Mouse (Mus musculus) adrenal gland, adult 8-10 months (tissue): ENCODE measurements around the gene Nadsyn1. TPM values are rescaled to one million over a fixed set of nuclear protein-coding genes. Genes with fewer than 3 reads are reported as not detected.

Experiments used
- DNase-seq: peaks from one replicate; pipeline ENCODE4 v3.0.0; 2022
- total RNA-seq, 4 experiments: library from RNA; stranded (reverse); gene quantifications; 2 replicates each; pipeline ENCODE4 v1.2.4; 2022

Nadsyn1 gene
- 10 to 100 TPM in 3 of 4 experiments, 1 to 10 TPM in 1; 9.2 to 17.5 (median 14.6) TPM for total RNA-seq

DNA sequence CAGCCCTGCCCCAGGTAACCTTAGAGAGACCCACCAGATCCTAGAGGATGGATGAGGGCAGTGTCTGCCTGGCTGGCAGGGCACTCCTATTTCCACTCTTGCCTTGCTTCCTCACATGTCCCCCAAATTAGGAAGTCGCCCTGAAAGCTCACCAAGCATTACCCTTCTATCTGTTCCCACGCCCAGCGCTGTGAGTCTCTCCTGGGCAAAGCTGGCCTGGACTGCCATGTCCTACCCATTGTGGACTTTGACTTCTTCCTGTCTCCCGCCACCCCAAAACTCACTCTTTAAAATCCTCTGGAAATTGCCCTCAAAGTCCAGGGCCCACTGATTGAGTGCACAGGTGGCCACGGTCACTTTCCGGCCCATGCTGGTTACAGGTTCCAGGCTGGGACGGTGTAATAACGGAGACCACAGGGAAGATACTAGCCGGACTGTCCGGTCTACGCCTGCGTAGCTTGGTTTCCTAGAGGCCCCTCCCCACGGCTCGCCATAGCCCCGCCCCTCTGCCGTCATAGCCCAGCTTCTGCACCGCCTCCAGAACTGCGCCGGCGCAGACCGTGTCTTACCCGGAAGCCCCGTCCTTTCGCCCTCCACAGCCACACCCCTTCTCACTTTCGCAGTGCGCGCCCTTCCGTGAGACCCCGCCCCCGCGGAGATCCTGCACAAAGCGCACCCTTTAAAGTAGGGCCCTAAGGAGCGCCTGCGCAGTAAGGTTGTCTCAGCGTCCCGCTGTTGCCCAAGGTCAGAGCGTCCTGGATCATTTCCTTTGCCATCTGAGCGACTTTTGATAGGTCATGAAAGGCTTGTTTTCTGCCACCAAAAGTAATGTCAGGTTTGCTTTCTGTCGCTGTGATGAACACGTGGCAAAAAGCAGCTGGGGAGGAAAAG lies at the start of gene Nadsyn1, which contains the start of gene Dhcr7:
TSS of gene Nadsyn1 (minus strand) at position 475 of the 891 bp plus-strand sequence.
TSS of gene Dhcr7 (plus strand) at position 771 of the 891 bp plus-strand sequence.
- DNase-seq = peak; percentile 99

DNA sequence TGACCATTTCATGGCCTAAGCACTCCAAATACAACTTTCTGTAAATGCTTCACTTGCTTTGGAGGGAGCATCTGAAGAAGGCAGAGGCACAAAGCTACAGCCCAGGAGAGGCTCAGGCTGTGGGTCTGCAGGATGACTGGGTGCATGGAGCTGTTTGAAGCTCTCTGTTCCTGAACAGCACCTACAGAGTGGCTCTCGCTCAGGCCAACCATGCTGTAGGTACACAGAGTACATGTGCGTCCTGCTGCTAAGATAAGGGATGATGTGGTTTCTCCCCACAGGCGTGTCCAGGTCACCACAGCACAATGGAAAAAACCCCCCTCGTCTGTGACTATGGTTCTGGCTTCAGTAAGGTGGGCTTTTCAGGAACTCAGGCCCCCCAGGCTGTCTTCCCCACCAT lies 46.2 kb upstream of the Nadsyn1 start:
- no peak for DNase-seq

DNA sequence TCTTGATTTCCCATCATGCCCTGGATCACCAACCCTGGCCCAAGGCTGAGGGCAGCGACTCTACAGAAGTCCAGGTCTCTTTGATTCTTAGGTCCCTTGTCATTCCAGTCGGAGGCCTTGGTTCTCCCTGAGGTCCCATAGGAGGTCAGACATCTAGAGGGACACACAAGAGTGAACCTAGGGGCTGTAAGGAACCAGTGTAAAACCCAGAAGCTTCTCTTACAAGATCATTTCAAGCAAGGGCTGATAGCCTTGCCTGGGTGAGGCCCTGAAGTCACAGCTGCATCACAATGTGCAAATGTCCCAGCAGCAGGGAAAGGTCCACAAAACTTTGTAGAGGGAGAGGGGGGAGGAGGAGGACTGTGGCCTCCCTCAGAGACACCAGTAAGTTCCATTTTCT lies 43.9 kb upstream of the Nadsyn1 start, which contains the start of gene Gm498:
TSS of gene Gm498 (plus strand) at position 301 of the 400 bp plus-strand sequence.
- no peak for DNase-seq

DNA sequence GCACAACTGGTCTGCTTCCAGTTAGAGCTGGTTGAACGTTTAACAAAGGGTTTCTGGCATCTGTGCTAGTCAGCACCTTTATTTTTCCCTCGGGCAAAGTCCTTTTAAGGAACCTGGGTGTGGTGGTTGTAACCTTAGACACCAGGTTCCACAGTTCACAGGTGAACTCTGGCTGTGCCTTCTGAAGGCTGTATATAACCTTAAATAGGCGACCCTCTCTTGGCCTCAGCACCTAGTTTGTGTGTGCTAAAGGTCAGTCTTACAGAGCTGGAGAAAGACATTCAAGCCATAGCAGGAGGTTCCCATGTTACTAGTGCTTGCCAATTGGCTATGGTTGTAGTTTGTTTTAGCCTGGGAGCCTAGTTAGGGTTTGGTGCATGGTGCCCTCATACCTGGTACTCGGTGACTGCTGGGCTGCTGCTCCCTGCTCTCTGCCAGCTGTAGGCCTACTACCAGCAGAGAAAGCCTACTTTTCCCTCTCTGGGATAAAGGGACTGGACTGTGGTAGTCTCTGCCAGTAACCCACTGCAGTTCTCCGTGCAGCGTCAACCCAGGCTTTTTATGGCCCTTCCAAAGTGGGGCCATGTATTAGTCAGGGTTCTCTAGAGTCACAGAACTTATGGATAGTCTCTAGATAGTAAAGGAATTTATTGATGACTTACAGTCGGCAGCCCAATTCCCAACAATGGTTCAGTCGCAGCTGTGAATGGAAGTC lies 26.3 kb upstream of the Nadsyn1 start:
- peak; percentile 0 for DNase-seq

DNA sequence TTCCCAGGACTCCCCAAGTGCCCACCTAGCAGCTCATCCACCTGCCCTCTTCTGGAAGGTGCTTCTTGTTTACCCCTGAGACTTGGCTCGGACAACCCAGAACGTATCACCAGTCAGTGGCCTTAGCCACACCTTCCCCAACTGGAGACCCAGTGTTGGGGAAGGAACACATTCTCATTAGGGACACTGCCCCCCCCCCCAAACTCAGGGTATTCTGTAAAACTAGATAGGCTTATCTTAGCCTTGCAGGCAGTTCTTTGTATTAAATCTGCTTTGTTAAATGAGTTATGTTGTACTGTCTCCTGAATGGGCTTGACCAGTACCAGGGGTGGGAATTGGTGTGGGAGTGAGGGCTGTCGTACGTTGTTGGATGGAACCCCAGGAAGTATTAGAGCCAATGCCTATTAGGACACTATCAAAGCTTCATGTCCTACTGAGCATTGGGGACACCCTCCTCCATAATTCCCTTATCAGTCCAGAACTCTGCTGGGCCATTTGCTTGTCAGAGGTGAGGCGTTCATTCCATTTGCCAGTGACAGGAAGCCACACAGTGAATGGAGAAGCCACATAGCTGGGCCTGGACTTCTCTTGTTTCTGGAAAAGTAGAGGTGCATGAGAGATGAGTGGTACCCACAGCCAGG lies 25.6 kb upstream of the Nadsyn1 start:
- DNase-seq = peak; percentile 0

DNA sequence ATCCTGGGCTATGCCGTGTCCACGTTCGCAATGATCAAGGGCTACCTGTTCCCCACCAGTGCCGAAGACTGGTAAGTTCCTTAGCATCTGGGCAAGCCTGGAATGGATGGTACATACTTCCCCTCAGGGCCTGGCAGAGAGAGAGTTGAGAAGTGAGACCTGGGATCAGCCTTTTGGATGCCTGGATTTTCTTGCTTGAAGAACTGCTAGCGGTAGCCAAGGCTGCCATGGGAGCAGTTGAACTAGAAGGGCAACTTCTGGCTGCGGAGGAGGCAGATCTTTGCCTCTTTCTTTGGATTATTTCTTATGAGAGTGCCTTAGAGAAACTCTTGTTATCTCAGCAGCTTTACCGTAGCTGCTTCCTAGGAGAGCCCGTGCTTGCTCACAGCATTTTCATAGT lies 18.7 kb upstream of the Nadsyn1 start:
- DNase-seq = peak; percentile 0

DNA sequence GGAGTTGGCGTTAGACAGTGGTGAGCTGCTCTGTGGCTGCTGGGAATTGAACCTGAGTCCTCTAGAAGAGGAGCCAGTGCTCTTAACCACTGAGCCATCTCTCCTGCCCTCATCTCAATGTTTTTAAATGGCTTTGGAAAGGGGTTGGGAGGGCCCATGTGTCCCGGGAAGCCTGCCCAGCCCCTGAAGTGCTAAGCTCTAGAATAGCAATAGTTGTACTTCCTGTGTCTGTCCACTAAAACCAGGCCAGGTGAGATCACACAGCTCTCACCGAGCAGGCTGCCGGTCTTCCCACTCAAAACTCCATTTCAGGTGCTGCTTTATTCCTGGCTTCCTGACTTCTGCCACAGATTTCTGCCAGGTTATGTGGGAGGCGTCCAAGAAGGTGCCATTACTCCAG lies 17.5 kb upstream of the Nadsyn1 start:
- DNase-seq = peak; percentile 1

DNA sequence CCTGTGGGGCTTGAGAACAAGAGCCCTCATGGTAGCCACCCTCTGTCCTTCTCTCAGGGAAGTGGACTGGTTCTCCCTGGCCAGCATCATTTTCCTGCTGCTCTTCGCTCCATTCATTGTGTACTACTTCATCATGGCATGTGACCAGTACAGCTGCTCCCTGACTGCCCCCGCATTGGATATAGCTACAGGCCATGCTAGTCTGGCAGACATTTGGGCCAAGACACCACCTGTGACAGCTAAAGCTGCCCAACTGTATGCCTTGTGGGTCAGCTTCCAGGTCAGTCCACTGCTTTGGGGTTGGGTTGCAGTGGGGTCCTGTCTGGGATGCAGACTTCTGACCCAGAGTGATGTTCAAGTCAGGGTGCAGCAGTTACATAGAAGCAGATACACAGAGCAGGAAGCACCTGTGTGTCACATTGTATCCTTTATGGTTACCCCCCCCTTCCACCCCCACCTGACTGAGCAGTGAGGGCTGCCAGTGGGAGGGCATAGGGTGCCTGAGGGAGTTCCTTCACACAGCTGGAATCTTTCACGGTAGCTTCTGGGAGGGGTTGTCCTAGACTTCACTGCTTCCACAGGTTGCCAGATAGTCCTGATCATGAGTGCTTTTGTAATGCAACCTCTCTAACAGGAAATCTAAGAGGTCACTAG lies 15.2 kb upstream of the Nadsyn1 start:
- peak; percentile 2 for DNase-seq

DNA sequence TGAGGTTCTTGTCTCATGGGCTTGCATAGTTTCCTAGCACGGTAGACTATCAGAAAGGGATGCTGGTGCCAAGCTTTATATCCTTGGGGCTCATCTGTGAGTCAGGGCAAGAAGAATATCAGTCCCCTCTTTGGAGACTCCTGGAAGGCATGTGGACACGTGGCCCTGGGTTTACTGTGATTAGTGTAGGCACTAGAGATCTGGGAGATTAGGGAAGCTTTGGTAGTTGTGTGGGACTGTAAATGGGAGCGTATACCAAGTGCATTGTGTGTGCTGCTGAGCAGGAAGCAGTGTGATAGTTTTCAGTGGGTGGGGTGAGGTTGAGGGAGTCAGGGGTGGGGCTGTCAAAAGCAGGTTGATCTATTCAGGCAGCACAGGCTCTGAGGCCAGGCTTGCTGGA lies 12.3 kb upstream of the Nadsyn1 start:
- DNase-seq = peak; percentile 41

DNA sequence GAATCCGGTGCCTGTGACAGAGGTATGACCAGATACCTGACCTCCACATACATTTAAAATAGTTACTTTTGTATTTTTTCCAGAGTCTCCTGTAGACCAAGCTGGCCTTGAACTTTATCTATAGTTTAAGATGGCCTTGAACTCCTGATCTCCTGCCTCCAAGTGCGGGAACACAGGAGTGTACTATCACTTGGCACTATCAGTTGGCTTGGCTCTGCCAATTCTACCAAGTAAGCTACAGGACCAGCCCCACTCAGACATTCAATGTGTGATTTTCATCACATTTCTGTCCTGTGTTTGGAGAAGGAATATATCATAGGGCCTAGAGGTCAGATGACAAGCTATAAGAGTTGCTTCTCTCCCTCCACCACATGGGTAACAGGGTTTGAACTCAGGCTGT lies 11.7 kb upstream of the Nadsyn1 start:
- DNase-seq = no peak

DNA sequence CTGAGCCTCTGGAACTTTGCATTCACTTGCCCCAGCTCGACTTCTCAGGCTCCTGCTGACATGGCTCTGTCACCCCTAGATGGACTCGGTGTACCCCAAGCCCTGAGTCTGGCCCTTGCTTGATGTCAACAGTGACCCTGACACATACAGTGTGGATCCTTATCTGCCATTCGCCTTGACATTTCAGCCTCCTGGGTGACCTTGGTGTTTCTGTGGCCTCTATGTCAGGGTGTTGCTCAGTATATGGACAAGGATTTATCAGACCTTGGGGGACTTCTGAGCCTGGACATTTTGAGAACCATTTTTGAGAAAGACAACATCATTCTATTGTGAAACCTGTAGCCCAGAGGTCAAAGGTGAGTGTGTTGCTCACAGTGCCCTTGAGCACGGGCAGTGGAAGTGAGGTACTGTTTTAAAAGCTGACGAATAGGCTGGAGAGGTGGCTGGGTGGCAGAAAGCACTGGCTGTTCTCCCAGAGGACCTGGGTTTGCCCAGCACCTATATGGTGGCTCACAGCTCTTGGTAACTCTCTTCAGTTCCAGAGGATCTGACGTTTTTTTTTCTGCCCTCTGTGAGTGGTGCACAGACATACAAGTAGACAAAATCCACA lies 11.0 kb upstream of the Nadsyn1 start:
- peak; percentile 87 for DNase-seq

DNA sequence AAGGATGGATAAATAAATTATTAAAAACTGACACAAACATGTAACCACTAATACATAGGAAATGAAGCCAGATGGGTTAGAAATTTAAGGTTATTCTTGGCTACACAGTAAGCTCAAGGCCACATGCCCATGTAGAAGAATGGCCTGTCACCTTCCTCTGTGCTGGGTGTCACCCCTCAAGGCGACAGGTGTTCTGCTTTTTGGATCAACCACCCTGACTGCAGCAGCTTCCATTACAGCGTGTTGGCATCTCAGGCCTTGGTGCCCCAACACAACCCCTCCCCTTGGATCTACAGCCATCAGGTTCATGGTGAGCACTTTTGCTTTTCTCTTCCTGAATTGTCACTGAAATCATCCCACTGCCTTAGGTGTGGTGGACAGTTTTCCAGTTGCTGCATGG lies 10.0 kb upstream of the Nadsyn1 start:
- no peak for DNase-seq

DNA sequence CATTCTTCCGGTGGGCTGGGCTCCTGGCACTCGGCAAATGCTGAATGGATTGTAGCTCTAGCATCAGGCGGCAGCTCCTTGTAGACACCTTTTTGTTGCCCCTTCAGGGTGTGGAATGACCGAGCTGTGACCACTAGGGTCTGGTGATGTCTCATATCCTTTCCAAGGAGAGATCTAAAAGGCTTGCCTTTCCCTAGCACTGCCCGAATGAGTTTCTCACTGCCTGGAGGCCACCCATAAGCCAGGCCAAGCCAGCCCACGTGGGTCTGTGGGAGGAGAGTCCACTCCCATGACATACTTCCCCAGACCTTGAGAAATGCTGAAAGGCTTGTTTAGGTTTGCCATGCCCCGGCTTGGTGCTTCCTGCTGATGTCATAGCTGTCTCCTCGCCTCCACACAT lies 9.5 kb upstream of the Nadsyn1 start:
- peak; percentile 85 for DNase-seq

DNA sequence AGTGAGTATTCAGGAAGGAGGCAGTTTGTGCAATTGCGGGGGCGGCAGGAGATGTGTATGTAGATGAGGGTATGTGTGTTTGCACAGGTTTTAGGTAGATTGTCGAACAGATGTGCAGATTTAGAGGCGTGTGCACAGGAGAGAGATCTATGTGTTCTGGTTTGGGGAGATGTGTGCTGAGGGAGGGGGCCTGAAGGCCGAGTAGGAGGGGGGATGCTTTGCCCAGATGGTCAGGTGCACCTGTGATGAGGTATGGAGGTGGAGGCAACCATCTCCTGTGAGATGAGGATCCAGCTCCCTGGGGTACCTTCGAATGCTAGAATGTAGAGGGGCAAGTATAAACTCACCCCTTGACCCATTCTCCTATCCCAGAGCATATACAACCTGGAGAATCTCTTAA lies 7.8 kb upstream of the Nadsyn1 start:
- no peak for DNase-seq

DNA sequence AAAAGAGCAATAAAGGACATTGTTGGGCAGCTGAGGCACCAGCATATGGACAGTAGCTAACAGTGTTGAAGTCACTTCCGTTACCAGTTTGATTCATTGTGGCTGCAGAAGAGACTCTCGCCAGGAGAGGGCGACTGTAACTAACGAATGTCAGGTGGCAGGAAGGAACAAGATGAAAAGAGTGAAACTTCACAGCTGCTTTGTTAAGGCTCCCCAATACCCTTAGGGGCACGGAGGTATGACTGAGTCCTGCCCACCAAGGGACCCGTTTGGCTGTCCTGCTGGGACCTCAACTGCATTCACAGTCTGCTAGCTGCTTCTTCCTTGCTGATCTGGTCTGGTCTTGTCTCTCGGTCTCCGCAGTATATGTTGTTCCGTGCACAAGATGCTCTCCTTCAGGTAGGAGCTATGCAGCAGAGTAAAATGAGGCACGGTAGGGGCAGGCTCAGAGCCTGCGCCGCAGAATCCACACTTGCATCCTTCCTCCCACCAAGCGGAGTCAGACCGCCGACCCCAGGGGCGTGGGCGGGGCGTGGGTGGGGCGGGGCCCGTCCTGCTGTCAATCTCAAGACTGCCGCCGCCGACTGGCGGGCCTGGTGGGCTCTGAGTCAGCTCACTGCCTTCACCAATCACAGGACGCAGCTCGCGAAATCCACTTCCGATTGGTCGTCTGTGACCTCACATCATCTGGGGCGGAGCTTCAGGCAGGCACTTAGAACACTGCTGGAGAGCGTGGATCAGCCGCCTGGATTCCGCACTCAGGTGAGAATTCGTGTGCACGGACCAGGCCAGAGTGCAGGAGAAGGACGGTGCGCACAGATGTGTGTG lies 7.1 kb upstream of the Nadsyn1 start:
- peak; percentile 96 for DNase-seq

DNA sequence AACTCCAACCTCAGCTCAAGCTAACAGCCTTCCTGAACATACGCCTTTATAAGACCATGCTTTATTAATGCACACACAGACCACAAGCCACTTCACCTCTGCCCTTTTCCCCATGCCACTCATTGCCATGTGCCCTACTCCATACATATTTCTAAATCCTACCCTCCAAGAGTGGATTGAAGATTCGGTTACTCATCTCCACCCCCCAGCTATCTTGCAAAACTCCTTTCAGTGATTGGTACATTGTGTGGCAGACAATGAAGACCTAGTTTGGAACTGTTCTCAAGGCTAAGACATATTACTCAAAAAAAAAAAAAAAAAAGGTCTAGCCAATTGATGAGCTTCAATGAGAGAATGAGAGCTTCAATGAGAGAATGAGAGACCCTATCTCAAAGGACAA lies 4.3 kb upstream of the Nadsyn1 start:
- no peak for DNase-seq

DNA sequence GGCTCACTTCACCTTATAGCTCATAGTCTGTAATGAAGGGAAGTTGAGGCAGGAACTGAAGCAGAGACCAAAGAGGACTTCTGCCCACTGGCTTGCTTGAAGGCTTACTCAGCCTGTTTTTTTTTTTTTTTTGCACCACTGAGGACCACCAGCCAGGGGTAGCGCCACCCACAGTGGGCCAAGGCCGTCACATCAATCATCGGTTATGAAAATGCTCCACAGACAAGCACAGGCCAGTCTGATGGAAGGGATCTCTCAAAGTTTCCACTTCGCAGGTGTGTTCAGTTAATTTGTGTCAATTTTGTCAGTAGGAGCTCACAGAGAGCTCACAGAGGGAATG lies 587 bp upstream of the Nadsyn1 start:
- DNase-seq = no peak

DNA sequence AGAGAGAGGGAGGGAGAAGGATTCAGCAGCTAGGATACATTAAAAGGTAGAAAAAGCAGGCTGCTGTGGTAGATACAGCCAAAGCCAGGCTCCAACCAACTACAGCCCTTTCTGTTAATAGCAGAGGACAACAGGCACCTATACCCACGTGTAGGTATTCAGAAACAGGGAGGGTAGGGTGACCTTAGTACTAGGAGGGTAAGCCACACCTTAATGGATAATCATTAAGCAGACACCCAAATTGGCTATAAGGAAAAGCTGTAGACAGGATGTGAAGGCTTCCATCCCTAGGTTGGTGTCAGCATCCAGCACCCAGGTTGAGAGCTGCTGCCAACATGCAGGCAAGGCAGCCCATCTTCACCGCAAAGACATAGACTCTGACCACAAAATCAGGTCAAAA lies 1.4 kb downstream of the Nadsyn1 start:
- DNase-seq = no peak

DNA sequence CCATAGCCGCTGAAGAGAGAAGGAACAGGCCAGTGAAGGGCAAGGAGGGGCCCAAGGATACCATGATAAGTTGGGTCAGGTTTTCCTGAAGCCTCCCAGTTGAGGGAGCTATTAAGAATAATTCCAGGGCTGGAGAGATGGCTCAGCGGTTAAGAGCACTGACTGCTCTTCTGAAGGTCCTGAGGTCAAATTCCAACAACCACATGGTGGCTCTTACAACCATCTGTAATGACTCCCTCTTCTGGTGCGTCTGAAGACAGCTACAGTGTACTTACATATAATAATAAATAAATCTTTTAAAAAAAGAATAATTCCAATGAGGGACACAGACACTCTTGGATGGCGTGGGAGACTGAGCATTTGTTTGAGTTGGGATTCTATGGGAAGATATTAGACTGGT lies 3.4 kb downstream of the Nadsyn1 start:
- no peak for DNase-seq

DNA sequence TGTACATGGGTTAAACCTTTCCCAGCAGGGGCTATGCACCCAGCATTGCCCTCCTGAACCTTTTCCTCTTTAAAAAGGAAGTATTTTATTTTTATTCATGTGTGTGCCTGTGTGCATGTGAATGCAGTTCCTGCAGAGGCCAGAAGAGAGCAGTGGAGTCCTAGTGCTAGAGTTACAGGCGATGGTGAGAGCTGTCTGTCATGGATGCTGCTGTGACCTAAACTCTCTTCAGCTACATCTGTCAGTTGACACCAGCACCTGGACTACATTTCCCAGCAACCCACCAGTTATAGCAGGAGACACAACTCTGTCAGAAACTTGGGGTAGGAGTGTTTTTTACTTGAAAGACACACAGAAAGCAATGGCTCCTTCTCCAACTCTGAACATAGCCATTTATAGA lies 13.7 kb downstream of the Nadsyn1 start:
- DNase-seq = no peak

DNA sequence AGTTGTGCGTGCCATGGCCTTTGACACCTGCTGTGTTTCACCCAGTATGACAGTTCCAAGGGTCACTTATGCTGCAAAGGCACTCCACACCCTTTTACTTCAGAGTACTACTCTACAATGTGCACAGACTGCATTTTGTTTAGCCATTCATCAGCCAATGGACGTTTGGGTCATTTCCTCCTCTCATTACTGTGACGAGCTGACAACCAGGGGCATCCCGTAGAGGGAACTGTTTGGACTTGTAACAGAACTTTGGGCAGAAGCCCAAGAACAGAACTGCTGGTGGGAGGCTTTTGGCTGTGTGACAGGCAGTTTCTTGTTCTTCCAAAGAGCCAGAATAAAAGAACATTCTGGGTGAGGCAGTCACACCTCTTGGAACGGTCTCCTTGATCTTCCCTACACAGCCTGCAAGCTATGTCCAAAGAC lies 17.4 kb downstream of the Nadsyn1 start:
- DNase-seq = no peak
